Mouse (Mus musculus): ENCODE measurements at regions not wholly inside any gene's neighbourhood (a gene's known extent, or its start where the extent isn't known, plus 50 kb on each side); places are given as distances from the start of the nearest gene placed in this dataset.

- TF ChIP-seq TBP (conservative IDR thresholded peaks at IDR 0.05; ENCODE audit: low read depth, low read length): no peak
- TF ChIP-seq POLR2A (IDR thresholded peaks at IDR 0.05; ENCODE audit: low read depth, low read length): no peak
- TF ChIP-seq MAX (IDR thresholded peaks at IDR 0.05; ENCODE audit: low read length): no peak
- no peak for TF ChIP-seq USF1 (IDR thresholded peaks at IDR 0.05; ENCODE audit: low read depth, low read length)
- no peak for TF ChIP-seq EP300 (IDR thresholded peaks at IDR 0.05; ENCODE audit: low read length)
- TF ChIP-seq ETS1 (conservative IDR thresholded peaks at IDR 0.05; ENCODE audit: low read depth, low read length): no peak
- no peak for TF ChIP-seq UBTF (IDR thresholded peaks at IDR 0.05; ENCODE audit: low read depth, low read length)
- no peak for TF ChIP-seq ZKSCAN1 (IDR thresholded peaks at IDR 0.05; ENCODE audit: borderline replicate concordance, low read depth, low read length)
- TF ChIP-seq POLR2AphosphoS2 (IDR thresholded peaks at IDR 0.05; ENCODE audit: low read depth, low read length): no peak
Observed at GRCm38 (mm10) chr15:25276227-25276626, 137.3 kb downstream of the Basp1 start.

Measured in CH12.LX (cell line).